Mouse (Mus musculus) naive thymus-derived CD4-positive, alpha-beta T cell, adult 2 months (primary cell): ENCODE data around the gene Gclc.

Experiments used
- DNase-seq: peaks from one replicate; pipeline ENCODE4 v3.0.0-alpha.2; 2011; ENCODE audit warnings: low read depth

Gclc gene

GRCm38 (mm10) chr9:77753853-77754727 lies at the start of gene Gclc:
TSS of gene Gclc (plus strand) at chr9:77754535.
- DNase-seq: peak; percentile 93

GRCm38 (mm10) chr9:77706515-77706914 lies 47.8 kb upstream of the Gclc start:
- no peak for DNase-seq

GRCm38 (mm10) chr9:77707433-77708139 lies 46.7 kb upstream of the Gclc start:
- no peak for DNase-seq

- no peak for DNase-seq
Observed at GRCm38 (mm10) chr9:77708950-77709349, 45.4 kb upstream of the Gclc start.

DNA sequence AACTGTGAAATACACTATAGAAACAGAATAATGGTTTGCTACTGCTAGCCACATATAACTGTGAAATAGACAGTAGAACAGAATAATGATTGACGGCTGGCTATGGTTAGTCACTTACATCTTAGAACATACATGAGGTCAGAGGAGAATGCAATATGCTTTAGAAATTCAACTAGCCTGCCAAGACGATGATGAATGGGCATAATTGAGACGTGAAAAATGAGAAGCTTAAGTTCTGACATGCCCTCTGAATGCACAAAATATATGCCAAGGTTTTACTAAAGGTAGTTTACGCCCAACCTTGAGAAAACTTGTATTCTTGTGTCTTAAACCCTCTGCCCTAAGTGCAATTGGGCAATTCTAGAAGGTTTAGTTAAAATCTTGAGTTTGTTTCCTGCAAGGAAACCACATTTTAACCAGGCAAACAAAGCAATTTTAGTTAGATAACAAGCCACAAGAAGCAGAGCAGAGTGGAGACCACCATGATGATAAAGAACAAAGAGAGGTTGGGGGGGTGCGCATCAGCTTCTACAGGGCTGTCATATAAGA lies 43.2 kb upstream of the Gclc start:
- no peak for DNase-seq

GRCm38 (mm10) chr9:77712816-77713215 lies 41.5 kb upstream of the Gclc start:
- no peak for DNase-seq

DNA sequence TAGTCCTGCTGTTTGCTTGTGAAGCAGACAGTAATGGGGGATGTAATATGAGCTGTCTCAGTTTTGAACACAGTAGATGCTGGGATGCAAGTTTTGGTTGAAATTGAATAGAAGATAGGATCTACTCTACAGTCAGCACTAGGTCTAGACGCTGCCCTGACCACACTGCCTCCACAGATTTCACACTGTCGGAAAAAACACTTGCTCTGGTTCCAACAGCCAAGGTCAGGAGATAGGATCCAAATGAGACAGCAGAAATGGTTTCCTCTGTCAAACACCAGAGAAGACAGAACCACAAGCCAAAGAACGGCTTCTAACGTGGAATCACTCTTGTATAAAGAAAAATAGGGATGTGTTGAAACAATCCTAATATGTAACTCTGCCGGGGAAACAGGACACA lies 41.0 kb upstream of the Gclc start:
- no peak for DNase-seq

DNA sequence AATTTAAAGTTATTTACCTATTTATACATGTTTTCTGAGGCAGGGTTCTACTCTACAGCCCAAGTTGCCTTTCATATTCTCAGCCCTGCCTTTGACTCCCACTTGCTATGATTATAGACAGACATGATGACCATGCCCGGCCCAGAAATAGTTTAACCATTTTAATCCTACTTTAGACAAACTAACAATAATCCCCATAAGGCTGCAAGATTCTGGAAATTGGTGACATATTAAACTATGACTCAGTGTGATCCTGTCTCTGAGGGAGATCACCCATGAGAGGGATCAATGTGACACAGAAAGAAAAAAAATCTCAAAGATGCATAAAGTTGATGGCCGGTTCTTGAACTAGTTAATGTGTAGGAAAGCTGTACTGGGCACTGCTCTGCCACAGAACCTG lies 39.1 kb upstream of the Gclc start:
- DNase-seq: no peak

DNA sequence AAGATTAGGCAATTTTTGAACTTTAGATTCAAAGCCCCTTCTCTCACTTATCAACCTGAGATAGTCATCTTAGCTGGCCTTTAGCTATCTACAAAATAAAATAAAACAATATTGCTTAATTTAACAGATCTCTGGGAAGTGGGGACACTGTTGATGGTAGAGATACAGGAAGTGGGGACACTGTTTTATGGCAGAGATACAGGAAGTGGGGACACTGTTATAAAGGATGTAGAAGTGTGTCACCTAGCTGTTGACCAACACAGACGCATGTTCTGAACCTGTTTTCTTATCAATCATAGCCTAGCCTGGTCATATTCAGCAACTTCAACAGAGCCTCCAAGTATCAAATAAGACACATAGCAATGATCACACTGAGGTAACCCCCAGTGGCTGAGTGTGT lies 38.3 kb upstream of the Gclc start:
- no peak for DNase-seq

GRCm38 (mm10) chr9:77717831-77718435 lies 36.4 kb upstream of the Gclc start:
- no peak for DNase-seq

GRCm38 (mm10) chr9:77718816-77719411 lies 35.4 kb upstream of the Gclc start:
- no peak for DNase-seq

GRCm38 (mm10) chr9:77719675-77720074 lies 34.7 kb upstream of the Gclc start:
- DNase-seq: no peak

DNA sequence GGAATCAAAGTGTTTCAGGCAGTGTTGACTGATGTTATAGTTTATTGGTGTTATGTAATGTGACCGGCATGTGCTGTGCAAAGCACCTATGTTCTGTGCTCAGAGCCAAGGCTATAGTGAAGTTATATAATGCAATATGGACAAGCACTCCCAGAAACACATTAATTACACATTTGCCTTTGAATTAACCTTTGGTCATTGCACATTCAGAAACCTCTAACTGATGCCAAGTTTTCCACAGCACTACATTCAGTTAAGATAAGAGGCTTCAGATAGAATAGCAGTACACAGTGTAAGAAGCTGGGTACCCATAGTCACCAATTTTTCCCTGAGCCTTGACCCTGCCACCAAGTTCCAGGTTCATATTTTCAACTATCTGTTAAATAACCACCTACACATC lies 32.0 kb upstream of the Gclc start:
- DNase-seq: no peak

DNA sequence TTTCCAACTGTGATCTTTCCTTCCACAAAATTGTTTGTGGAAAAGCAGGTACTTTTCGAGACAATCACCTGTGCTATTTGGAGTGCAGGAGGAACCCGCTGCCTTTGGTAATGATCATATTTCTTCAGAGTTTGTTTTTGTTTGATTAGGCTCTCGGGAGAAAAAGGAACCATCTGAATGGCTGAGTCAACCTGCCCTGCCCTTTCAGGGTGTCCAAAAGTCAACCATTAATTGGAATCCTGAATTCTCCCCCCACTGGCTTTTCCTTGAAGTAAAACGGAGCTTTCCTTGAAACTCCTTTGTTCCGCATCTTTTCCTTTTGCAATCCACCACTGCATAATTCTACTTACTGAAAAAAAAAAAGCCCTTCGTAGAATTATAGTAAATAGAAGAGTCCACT lies 30.1 kb upstream of the Gclc start:
- DNase-seq: no peak

DNA sequence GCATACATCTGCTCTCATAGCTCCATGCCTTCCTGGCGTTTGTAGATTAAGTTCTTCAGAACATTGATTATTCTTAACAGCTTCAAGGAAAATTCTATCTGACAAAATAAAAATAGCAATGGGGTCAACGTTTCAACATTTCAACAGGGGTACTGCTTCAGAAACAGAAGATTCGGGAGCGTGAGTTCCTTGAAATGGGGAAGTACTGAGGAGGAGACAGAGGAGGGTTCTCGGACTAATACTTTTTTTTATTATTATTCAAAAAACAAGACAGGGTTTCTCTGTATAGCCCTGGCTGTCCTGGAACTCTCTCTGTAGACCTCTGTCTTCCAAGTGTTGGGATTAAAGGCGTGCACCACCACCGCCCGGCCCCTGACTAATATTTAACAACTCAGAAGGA lies 28.9 kb upstream of the Gclc start:
- DNase-seq: no peak

GRCm38 (mm10) chr9:77726018-77726684 lies 28.2 kb upstream of the Gclc start:
- no peak for DNase-seq

DNA sequence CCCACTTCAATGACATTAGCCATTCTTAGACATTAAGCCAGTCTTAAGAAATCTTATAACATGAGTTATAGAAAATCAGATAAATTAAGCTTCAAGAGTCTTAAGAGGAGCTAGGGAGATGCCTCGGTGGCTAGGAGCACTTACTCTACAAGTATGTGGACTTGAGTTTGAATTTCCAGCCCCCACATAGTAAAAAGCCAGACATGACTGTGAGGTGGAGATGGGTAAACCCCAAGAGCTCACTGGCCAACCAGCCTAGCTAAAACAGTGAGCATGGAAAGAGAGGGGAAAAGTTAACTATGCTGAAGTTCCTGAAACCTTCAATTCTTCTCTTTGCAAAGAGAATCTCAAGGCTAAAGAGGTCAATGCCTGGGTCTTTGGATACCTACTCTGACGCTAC lies 27.3 kb upstream of the Gclc start:
- DNase-seq: no peak

DNA sequence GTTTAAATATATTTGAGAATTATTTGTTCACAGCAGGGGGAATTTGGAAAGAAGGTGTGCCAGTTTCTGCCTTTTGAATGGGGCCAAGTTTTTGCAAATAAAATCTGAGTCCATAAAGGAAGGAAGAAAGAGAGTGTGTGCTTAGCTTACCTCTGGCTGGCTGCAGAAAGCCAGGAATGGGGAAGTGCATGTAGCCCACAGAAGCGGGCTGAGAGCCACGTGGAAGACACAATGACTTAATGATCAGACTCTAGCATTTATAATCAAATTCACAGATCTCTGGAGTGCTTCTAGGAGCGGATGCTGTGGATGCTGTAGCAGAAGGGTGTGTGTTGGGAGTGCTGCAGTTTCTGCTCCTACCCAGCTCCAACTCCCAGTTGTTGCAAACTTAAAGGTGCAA lies 22.3 kb upstream of the Gclc start:
- DNase-seq: no peak

DNA sequence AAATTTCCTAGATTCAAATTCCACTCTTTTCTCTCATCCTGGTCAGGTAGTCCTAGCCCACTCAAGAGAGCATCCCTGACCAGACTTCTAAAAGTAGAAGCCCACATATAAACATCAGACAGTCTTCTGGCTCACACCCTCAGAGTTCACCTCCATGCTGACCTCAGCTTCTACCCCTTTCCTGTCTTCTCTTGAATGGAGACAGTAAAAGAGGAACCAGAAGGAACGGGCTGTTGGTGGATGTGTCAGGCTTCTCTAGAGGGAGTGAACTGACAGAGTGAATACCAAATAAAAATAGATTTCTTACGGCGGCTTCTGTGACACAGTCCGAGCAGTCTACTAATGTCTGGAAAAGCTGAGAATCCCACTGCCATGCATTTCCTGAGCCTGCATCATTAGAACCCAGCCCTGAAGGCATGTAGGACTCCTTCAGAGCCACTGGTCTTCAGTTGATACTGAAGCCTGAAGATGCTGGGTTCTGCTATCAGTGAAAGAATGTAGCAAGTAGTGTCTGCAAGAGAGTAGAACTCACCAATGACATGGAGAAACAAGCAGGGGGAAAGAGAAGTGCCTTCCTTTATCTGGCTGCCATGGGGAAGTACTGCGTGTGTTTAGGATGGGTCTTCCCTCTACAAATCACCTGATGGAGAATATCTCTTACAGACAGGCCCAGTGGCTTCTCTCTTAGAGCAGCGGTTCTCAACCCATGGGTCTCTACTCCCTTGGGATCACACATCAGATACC lies 16.9 kb upstream of the Gclc start:
- no peak for DNase-seq

- DNase-seq: no peak
Observed at GRCm38 (mm10) chr9:77741452-77741851, 12.9 kb upstream of the Gclc start.

DNA sequence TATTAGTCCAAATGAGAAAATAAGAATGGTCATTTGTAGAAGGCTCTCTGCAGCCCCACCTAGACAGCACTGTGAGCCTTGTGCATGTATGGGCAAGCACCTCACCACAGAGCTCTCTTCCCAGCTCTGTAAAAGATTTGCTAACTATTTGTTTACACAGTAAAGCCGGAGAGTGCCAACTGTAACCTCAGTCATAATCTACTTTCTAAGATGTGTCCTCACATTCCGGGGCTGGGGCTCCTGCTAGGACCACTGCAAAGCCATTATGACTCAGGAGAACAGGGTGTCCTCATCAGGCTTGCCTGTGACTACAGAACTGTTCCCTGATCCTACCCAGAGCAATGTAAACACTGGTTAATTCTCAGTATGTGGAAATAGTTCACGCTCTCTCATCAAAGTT lies 9.5 kb upstream of the Gclc start:
- DNase-seq: no peak
